Mouse (Mus musculus) forebrain, embryonic 13.5 days (tissue): Measurements from ENCODE around the gene Nkx2-9. TPM values are rescaled to one million over a fixed set of nuclear protein-coding genes. Genes with fewer than 3 reads are reported as not detected.

Experiments used
- ATAC-seq: fragments of 200-750 bp; cut with Nextera tagmentation; 2 replicates; pipeline ENCODE4 v1.8.0; 2017
- H3K27ac ChIP-seq: fragments of 300-500 bp; sonication (generic); 2 replicates; pipeline ENCODE4 v1.5.1; 2015; ENCODE audit warnings: inconsistent platforms, mild to moderate bottlenecking, moderate library complexity
- H3K27me3 ChIP-seq: fragments of 300-500 bp; sonication (generic); 2 replicates; pipeline ENCODE4 v1.6.1; 2015; ENCODE audit warnings: mild to moderate bottlenecking, inconsistent platforms
- H3K36me3 ChIP-seq: fragments of 300-500 bp; sonication (generic); 2 replicates; pipeline ENCODE4 v1.6.1; 2015; ENCODE audit warnings: mild to moderate bottlenecking, inconsistent platforms; ENCODE audit not compliant: poor library complexity, severe bottlenecking
- H3K4me1 ChIP-seq: fragments of 300-500 bp; sonication (generic); 2 replicates; pipeline ENCODE4 v1.6.1; 2015; ENCODE audit warnings: inconsistent platforms
- H3K4me2 ChIP-seq: fragments of 300-500 bp; sonication (generic); 2 replicates; pipeline ENCODE4 v1.6.1; 2015; ENCODE audit warnings: inconsistent platforms, mild to moderate bottlenecking, moderate library complexity
- H3K4me3 ChIP-seq: fragments of 300-500 bp; sonication (generic); 2 replicates; pipeline ENCODE4 v1.5.1; 2015; ENCODE audit warnings: mild to moderate bottlenecking, inconsistent platforms
- H3K9ac ChIP-seq: fragments of 300-500 bp; sonication (generic); 2 replicates; pipeline ENCODE4 v1.6.1; 2015; ENCODE audit warnings: mild to moderate bottlenecking, inconsistent platforms
- H3K9me3 ChIP-seq: fragments of 300-500 bp; sonication (generic); replicated peaks from 2 replicates; pipeline ENCODE4 v1.6.1; 2016; ENCODE audit warnings: inconsistent platforms
- WGBS: fragments of 180-500 bp; shearing (Covaris S2); methylation state at CpG from one replicate; pipeline ENCODE4 v1.1.7; 2015; 5-methylcytosine and 5-hydroxymethylcytosine counted together
- polyA plus RNA-seq: library from polyadenylated mRNA; unstranded; fragments of >200 nt; fragmentation: Nextera tagmentation; extraction: Ambion mirVana; gene quantifications from 2 replicates; pipeline ENCODE4 v1.2.1, GENCODE M21; 2015

Nkx2-9 gene
- polyA plus RNA-seq: 0.43 and 1.0 TPM in 2 replicates

- H3K9ac ChIP-seq: no peak within 1 kb of the TSS
- WGBS: 1% methylated on average over 40 of the region's 40 CpGs
- ATAC-seq: peak; percentile 41; the same call in 1 of the 2 replicates
Measured at GRCm38 (mm10) chr12:56612761-56613437, at the start of gene Nkx2-9. Gene Nkx2-9, minus strand, starts transcription at chr12:56613284.

GRCm38 (mm10) chr12:56637181-56637566, 24.1 kb upstream of the Nkx2-9 start:
- Histone ChIP-seq H3K4me3 (no peak overlapping the region), H3K9ac (no peak overlapping the region), H3K27ac (no peak overlapping the region), H3K36me3 (no peaks in the 10 kb centered on the region), H3K4me1 (peaks cover 3% of the 10 kb centered on the region; the same call in 1 of the 2 replicates), H3K4me2 (peak overlapping the region; percentile 44), H3K9me3 (no peaks in the 10 kb centered on the region), H3K27me3 (peaks cover 26% of the 10 kb centered on the region)
- ATAC-seq: peak; percentile 71
- WGBS: 3% methylated on average over 5 of the region's 5 CpGs

More at GRCm38 (mm10) chr12:56612761-56613437, at the start of gene Nkx2-9:
- Histone ChIP-seq H3K4me2 (peak within 1 kb of the TSS; percentile 56), H3K4me1 (peaks cover 12% of the 10 kb centered on the region), H3K27ac (no peak within 1 kb of the TSS), H3K27me3 (peaks cover 95% of the 10 kb centered on the region), H3K36me3 (no peaks in the 10 kb centered on the region), H3K9me3 (no peaks in the 10 kb centered on the region), H3K4me3 (peak within 1 kb of the TSS; percentile 33)

GRCm38 (mm10) chr12:56636534-56637180, 23.6 kb upstream of the Nkx2-9 start:
- H3K27ac ChIP-seq: no peak overlapping the region
- WGBS: 19% methylated on average over 14 of the region's 14 CpGs
- peaks cover 26% of the 10 kb centered on the region for H3K27me3 ChIP-seq
- H3K36me3 ChIP-seq: no peaks in the 10 kb centered on the region
- ATAC-seq: peak; percentile 87
- no peak overlapping the region for H3K9ac ChIP-seq
- H3K4me3 ChIP-seq: no peak overlapping the region
- peak overlapping the region; percentile 44 for H3K4me2 ChIP-seq
- peaks cover 3% of the 10 kb centered on the region; the same call in 1 of the 2 replicates for H3K4me1 ChIP-seq
- H3K9me3 ChIP-seq: no peaks in the 10 kb centered on the region

- no peak overlapping the region for H3K4me3 ChIP-seq
- no peak overlapping the region for H3K9ac ChIP-seq
- peaks cover 12% of the 10 kb centered on the region for H3K4me1 ChIP-seq
- no peaks in the 10 kb centered on the region for H3K36me3 ChIP-seq
- H3K27me3 ChIP-seq: peaks cover 92% of the 10 kb centered on the region
- 7% methylated on average over 1 of the region's 1 CpGs for WGBS
- no peaks in the 10 kb centered on the region for H3K9me3 ChIP-seq
- no peak for ATAC-seq
- H3K4me2 ChIP-seq: no peak overlapping the region
- H3K27ac ChIP-seq: no peak overlapping the region
Measured at GRCm38 (mm10) chr12:56616088-56616487, 3.0 kb upstream of the Nkx2-9 start.

DNA sequence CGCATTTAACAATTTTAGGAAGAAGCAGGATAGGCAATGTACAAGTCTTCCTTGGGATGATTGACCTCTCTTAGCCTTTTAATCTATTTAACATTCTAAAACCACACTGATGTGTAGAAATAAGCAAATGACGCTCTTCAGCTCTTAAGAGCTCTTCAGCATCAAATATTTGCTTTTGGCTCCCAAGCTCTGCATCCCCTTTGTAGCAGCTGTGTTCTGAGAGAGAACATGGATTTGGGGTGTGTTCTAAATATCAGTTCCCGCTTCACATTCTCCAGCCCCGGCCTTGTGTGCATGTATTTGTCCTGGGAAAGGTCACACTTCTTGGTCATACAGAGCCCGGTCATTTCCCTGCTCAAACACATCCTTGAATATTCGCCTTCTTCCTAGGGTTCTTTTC, 2.3 kb upstream of the Nkx2-9 start:
- peaks cover 92% of the 10 kb centered on the region for H3K27me3 ChIP-seq
- no peaks in the 10 kb centered on the region for H3K9me3 ChIP-seq
- H3K4me3 ChIP-seq: no peak overlapping the region
- no peak overlapping the region for H3K9ac ChIP-seq
- no peak overlapping the region for H3K4me2 ChIP-seq
- no peaks in the 10 kb centered on the region for H3K36me3 ChIP-seq
- no peak for ATAC-seq
- no peak overlapping the region for H3K27ac ChIP-seq
- WGBS: 5% methylated on average over 6 of the region's 6 CpGs
- H3K4me1 ChIP-seq: peaks cover 12% of the 10 kb centered on the region

- Histone ChIP-seq H3K27ac (no peak overlapping the region), H3K4me3 (no peak overlapping the region), H3K4me2 (no peak overlapping the region), H3K9me3 (no peaks in the 10 kb centered on the region), H3K4me1 (peaks cover 12% of the 10 kb centered on the region), H3K36me3 (no peaks in the 10 kb centered on the region), H3K27me3 (peaks cover 92% of the 10 kb centered on the region), H3K9ac (no peak overlapping the region)
- ATAC-seq: no peak
- under 1% methylated on average over 20 of the region's 21 CpGs for WGBS
Measured at GRCm38 (mm10) chr12:56614513-56614912, 1.4 kb upstream of the Nkx2-9 start.

GRCm38 (mm10) chr12:56613916-56614510, 929 bp upstream of the Nkx2-9 start:
- H3K9ac ChIP-seq: no peak overlapping the region
- no peak for ATAC-seq
- H3K4me1 ChIP-seq: peaks cover 12% of the 10 kb centered on the region
- H3K27me3 ChIP-seq: peaks cover 93% of the 10 kb centered on the region
- H3K27ac ChIP-seq: no peak overlapping the region
- WGBS: 3% methylated on average over 14 of the region's 14 CpGs
- no peaks in the 10 kb centered on the region for H3K36me3 ChIP-seq
- H3K4me2 ChIP-seq: no peak overlapping the region
- no peak overlapping the region for H3K4me3 ChIP-seq
- H3K9me3 ChIP-seq: no peaks in the 10 kb centered on the region

DNA sequence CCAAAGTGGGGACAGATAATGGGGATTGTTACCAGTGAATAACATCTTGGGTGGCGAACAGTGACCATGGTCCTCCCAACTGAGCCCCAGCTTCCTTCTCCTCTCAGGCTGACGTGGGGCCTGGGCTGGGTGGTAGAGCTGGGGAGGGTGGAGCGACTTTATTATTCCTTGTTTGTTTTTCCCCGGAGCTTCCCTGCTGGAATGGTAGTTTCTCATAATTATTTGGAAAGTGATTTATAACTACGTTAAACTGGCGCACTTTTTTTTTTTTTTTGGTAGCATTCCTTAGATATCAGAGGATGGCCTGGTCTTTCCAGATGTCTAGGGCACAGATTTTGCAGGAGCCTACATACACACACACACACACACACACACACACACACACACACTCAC, 350 bp upstream of the Nkx2-9 start:
- peaks cover 12% of the 10 kb centered on the region for H3K4me1 ChIP-seq
- H3K4me2 ChIP-seq: no peak overlapping the region; the same call in 1 of the 2 replicates
- no peak overlapping the region for H3K27ac ChIP-seq
- H3K27me3 ChIP-seq: peaks cover 95% of the 10 kb centered on the region
- no peaks in the 10 kb centered on the region for H3K36me3 ChIP-seq
- WGBS: 8% methylated on average over 6 of the region's 6 CpGs
- peak; percentile 5; the same call in 1 of the 2 replicates for ATAC-seq
- no peak overlapping the region for H3K4me3 ChIP-seq
- no peak overlapping the region for H3K9ac ChIP-seq
- no peaks in the 10 kb centered on the region for H3K9me3 ChIP-seq

GRCm38 (mm10) chr12:56612349-56612735, 742 bp downstream of the Nkx2-9 start:
- H3K4me1 ChIP-seq: peaks cover 12% of the 10 kb centered on the region
- ATAC-seq: no peak

GRCm38 (mm10) chr12:56611504-56612348, 1.4 kb downstream of the Nkx2-9 start:
- H3K4me2 ChIP-seq: peak overlapping the region; percentile 56
- H3K36me3 ChIP-seq: no peaks in the 10 kb centered on the region
- peak overlapping the region; percentile 33 for H3K4me3 ChIP-seq
- H3K27me3 ChIP-seq: peaks cover 99% of the 10 kb centered on the region
- WGBS: under 1% methylated on average over 55 of the region's 57 CpGs
- ATAC-seq: peak; percentile 75
- H3K9me3 ChIP-seq: no peaks in the 10 kb centered on the region
- H3K9ac ChIP-seq: no peak overlapping the region
- H3K4me1 ChIP-seq: peaks cover 12% of the 10 kb centered on the region
- H3K27ac ChIP-seq: no peak overlapping the region

More at GRCm38 (mm10) chr12:56612349-56612735, 742 bp downstream of the Nkx2-9 start:
- no peaks in the 10 kb centered on the region for H3K9me3 ChIP-seq
- H3K36me3 ChIP-seq: no peaks in the 10 kb centered on the region
- peak overlapping the region; percentile 33 for H3K4me3 ChIP-seq
- 2% methylated on average over 10 of the region's 10 CpGs for WGBS
- H3K9ac ChIP-seq: no peak overlapping the region
- no peak overlapping the region for H3K27ac ChIP-seq
- H3K4me2 ChIP-seq: peak overlapping the region; percentile 56
- H3K27me3 ChIP-seq: peaks cover 95% of the 10 kb centered on the region

DNA sequence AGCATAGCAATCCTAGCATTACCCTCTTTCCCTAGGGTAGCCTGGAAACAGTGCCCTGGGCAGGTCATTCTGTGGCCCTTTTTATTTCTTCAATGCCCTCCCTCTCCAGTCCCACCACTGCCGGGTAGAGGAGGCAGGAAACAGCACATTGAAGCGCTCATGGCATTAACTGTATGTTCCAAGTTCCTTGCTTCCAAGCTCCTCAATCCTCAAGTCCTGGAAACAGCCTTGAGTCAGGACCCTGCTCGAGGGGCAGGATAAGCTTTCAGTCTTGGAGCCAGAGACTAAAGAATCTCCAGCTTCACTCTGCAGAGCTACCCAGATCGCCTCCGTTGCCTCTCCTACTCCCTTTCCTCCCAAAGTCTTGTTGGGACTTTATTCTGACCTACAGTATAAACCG, 2.2 kb downstream of the Nkx2-9 start:
- H3K4me1 ChIP-seq: peaks cover 12% of the 10 kb centered on the region
- peaks cover 100% of the 10 kb centered on the region for H3K27me3 ChIP-seq
- ATAC-seq: no peak
- no peaks in the 10 kb centered on the region for H3K36me3 ChIP-seq
- no peaks in the 10 kb centered on the region for H3K9me3 ChIP-seq
- H3K9ac ChIP-seq: no peak overlapping the region
- H3K4me3 ChIP-seq: no peak overlapping the region
- H3K4me2 ChIP-seq: no peak overlapping the region
- no peak overlapping the region for H3K27ac ChIP-seq
- WGBS: 2% methylated on average over 6 of the region's 6 CpGs
